Mouse (Mus musculus): ENCODE data around the gene Crkl. TPM values are rescaled to one million over a fixed set of nuclear protein-coding genes. Genes with fewer than 3 reads are reported as not detected.
"Not testable (repeated sequence)": the region's sequence is repeated elsewhere in the genome, so short reads cannot be mapped to it uniquely, and the experiment has no call there.

Gene Crkl
- polyA plus RNA-seq, 3 experiments from 2014 or later, result 18.5 to 26.2 (median 19.8) TPM

- ATAC-seq, result no peak
These were observed 37.0 kb downstream of the Crkl start for GRCm38 (mm10) chr16:17488478-17489468.

- no peak for ATAC-seq
These were observed 37.8 kb downstream of the Crkl start, which contains the start of gene Aifm3 for GRCm38 (mm10) chr16:17489469-17490111. TSS of gene Aifm3 (plus strand) at chr16:17489611.

- ATAC-seq, result no peak
These were observed 39.4 kb downstream of the Crkl start for GRCm38 (mm10) chr16:17491154-17491553.

- no peak for ATAC-seq
These were observed 40.2 kb downstream of the Crkl start for GRCm38 (mm10) chr16:17491896-17492561.

- ATAC-seq, result no peak
These were observed 44.9 kb downstream of the Crkl start for GRCm38 (mm10) chr16:17496499-17497305.

GRCm38 (mm10) chr16:17499249-17499883, 47.6 kb downstream of the Crkl start:
- ATAC-seq, result no peak

- ATAC-seq, result no peak
These were observed 50.9 kb downstream of the Crkl start for GRCm38 (mm10) chr16:17502681-17503080.

GRCm38 (mm10) chr16:17507018-17507552, 55.3 kb downstream of the Crkl start:
- no peak for ATAC-seq

GRCm38 (mm10) chr16:17508031-17508430, 56.2 kb downstream of the Crkl start:
- ATAC-seq, result not testable (repeated sequence)

- peak; percentile 97 for ATAC-seq
These were observed 56.9 kb downstream of the Crkl start, which contains the start of gene Lztr1 for GRCm38 (mm10) chr16:17508546-17509239. TSS of gene Lztr1 (plus strand) at chr16:17508688.

GRCm38 (mm10) chr16:17509240-17509597, 57.4 kb downstream of the Crkl start:
- peak; percentile 4 for ATAC-seq

- no peak for ATAC-seq
These were observed 58.4 kb downstream of the Crkl start for GRCm38 (mm10) chr16:17510143-17510542.

- no peak for ATAC-seq
These were observed 58.9 kb downstream of the Crkl start for GRCm38 (mm10) chr16:17510686-17511085.

GRCm38 (mm10) chr16:17511431-17511830, 59.6 kb downstream of the Crkl start:
- ATAC-seq, result no peak

GRCm38 (mm10) chr16:17518910-17519309, 67.1 kb downstream of the Crkl start:
- ATAC-seq, result no peak

- ATAC-seq, result no peak
These were observed 72.4 kb downstream of the Crkl start for GRCm38 (mm10) chr16:17524156-17524555.

- ATAC-seq, result no peak
These were observed 73.7 kb downstream of the Crkl start for GRCm38 (mm10) chr16:17525524-17525923.

GRCm38 (mm10) chr16:17526223-17526622, 74.4 kb downstream of the Crkl start:
- ATAC-seq, result no peak

- ATAC-seq, result no peak
These were observed 75.8 kb downstream of the Crkl start for GRCm38 (mm10) chr16:17527606-17528005.

- no peak for ATAC-seq
These were observed 76.5 kb downstream of the Crkl start for GRCm38 (mm10) chr16:17528276-17528675.

All from inflammation-experienced regulatory T-cells, adult 6 months (primary cell).